Mouse (Mus musculus): ENCODE data around the gene Arhgap17.

Gene Arhgap17

DNA sequence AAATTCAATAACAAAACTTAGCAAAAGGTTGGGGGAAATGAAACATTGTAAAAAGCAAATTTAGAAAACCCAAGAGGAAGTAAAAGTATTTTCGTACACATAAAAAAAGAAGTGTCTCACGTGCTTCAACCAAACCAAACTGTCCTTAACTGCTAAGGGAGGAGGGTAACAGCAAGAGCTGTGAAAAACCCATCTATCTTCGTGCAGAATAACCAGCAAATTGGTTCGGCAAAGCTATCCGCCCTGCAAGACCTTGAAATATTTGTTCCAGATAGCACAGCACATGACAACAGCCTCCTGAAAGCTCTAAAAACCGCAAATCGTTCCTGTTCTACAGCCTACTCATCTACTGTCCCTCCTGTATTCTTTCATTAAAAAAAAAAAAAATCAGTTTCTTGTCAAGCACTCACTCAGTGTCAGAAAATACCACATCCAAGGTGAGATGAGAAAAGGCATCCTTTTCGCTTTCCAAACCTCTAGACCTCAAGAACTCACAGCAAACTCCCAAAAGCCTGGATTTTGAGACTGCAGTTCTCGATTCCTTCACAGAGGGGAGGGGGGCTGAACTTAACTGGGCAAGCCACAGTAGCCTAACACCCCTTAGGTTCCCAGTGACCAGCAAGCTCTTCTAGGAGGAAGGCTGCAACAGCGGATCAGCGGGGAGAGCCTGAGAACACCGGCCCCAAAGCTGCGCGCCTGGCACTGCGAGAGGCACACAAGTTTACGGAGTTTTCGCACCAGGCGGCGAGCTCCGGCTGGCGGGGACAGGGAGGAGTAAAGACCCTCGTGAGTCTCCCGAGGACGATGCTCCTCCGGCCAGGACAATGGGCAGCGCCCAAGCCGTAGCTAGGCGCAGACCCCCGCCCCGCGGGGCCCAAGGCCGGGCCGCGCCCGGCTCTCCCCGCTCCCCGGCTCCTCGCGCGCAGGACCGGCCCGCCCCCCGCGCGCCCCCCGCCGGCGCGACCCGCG is 653 bp downstream of the Arhgap17 start:
- CTCF ChIA-PET = no interaction called here

DNA sequence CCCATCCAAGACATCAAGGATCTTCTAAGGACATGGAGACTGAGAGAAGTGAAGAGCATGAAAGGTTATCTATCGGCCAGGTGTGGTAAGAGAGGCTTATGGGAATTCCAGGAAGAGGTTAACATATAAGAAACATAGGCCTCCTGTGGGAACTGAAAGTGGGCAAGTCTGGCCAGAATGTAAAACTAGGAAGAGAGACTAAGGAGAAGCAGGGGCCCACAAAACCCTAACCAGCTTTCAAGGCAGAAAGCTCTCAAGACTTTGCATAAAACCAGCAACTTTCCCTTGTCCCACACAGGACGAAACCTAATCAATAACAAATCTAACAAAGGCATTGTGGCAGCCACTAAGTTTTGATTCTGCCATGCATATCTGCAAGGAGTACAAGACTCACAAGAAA is 1.5 kb downstream of the Arhgap17 start:
- CTCF ChIA-PET = interaction anchor here (0.6 kb wide), 1 partner anchor 22 kb away, joined by 3 read pairs; no protein-coding TSS in a partner anchor

DNA sequence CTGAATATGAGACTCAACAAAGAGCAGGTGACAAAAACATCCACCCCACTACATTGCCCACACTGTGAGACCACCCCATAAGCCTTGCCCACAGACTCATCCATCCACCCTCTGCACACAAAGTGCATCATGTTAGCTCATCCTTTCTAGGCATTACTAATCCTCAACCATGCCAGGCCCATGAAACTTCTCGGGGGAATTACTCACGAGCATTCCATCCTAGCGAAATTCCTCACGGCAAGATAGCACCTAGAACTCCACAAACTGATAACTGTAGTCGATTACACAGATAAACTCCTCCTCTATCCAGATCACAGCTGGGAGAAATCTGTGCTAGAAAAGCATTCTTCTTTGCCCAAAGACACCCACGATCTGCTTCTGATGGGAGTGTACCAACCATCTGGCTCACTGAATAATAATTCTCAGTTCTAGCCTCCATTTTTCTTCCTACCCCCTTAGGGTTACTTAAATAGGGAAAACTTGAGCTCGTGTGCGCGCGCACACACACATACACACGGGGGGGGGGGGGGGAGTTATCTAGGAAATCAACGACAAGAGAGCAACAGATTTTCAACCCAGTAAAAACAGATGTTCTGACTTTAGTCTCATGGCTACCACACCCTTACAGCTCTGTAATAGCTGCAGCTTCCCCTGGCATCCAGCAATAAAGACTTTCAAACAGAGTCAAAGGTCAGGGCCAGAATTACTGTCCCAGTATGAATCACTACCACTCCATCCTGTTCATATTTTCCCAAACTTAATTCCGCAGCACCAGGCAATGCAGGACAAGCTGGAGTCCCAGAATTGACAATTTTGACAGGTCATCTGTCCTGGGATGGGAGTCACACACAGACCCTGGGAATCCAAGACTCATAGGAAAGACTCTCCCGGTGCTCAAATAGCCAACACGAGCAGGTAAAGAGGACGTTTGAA is 2.2 kb downstream of the Arhgap17 start:
- CTCF ChIA-PET = interaction anchor here (0.6 kb wide), 2 partner anchors 11 to 21 kb away, joined by 3 to 4 read pairs; no protein-coding TSS in a partner anchor

DNA sequence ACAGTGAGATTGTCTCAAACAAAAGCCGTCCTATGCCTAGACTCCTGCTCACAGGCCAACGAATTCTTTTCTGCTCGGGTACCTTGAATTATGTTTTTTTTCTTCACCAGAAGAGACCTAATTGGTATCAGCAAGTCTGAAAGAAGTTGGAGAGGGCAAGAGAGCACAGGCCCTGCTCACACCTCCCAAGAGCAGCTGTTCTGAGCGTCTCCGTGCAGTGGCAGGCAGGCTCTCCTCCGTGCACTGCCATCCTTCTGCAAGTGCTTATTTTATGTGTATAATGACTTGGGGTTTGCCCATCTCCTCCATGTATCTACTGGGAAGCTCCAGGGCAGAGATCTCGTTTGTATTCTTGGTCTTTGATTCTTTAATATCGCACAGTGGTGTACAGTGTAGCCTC is 2.9 kb downstream of the Arhgap17 start:
- CTCF ChIA-PET = no interaction called here

DNA sequence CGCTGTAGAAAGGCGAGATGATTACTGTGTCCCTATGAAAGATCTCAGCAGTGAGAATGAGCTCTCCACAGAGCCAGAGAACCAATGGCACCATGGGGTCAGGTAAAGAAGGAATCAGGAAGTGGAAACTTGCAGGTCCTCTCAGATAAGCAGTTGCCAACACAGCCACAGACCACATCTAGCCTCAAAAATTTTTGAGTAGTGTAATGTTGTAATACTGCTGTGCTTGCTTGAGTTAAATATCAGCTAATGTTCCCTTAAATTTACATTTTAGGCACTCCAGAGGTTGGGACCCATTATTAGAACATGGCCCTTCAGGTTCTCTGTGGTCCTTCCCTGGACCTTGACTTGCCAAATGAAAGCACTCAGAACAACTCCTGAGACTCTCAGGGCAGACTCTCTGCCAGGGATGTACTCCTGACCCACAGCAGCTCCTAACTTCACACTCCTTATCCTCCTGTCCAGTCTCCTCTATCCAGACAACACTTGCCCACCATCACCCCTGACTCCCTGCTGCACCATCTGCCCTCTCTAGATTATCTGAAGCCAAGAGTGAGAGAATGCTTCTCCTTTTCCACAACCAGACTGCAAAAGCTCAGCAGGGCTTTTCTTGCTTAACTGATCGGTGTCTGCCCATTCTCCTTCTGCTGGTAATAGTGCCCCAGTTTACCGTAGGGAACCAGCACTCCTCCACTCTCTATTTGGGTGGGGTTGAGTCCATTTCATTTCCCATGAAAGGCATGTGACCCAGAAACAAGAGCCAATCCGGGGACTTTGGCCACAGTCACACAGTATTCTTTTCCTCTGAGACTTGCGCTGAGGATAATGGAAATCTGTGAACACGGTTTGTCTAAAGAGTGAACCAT is 3.6 kb downstream of the Arhgap17 start:
- CTCF ChIA-PET = no interaction called here

DNA sequence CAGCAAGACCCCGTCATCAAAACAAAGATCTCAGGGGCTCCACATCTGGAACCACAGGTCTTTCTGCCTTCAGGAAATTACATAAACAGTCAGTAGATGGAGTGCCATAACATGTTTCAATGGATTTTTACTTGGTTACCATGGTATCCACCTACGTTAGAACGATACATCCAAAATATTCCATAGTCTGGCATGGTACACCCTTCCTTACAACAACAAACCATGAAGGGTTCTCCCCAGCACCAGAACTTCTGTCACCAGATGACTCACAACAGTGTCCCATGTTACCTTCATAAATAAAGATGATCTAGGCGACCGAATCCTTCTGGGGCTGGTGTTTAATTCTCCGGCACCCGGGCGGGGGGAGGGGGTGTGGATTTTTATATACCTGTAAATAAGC is 5.7 kb downstream of the Arhgap17 start:
- CTCF ChIA-PET = no interaction called here

DNA sequence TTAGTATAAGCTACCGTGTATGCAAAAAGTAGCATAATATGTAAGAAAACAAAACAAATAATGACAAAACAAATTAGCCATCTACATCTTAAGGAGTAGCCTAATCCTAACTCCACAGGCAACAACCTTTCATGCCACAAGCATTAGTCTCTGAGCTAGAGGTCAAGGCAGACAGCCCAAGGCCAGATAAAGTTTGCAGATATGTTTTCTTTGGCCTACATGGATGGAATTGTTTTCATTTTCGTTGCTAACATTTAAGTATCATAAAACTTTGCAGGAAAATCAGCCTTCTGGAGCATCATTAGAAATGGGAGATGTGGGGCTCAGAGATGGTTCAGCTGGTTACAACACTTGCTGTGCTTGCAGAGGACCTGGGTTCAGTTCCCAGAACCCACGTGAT is 6.9 kb downstream of the Arhgap17 start:
- CTCF ChIA-PET = no interaction called here

DNA sequence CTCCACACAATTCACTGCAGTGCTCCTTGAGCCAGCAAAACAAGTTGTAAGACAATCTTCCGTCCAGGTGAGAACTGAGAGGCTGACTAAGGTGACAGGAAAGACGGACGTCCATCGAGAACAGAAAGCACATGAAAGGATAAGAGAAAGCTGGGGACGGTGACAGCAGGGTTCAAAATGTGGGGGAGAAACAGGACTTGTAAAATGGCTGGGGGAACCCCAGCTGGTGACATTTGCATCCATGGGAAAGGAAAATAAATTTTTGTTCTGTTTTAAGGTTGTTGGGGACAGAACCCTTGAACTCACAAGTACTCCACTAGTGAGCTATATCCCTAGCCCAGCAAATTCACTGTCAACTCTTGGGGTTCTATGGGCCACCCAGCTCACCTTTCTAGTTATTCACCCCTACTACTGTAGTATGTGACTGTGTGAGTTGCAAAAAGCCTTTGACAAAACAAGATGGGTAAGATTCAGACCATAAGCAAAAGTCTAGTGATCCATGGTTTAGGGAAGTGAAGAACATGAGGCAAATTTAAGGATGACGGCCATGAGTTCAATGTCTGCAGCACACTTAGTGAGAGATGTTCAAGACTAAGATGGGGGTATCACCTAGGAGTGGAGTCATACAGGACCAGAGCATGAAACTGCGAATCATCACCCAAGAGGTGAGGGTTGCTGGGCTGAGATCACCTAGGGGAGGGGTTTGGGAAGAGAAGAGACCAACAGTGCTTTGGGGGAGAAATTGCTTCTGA is 8.3 kb downstream of the Arhgap17 start:
- CTCF ChIA-PET = no interaction called here

DNA sequence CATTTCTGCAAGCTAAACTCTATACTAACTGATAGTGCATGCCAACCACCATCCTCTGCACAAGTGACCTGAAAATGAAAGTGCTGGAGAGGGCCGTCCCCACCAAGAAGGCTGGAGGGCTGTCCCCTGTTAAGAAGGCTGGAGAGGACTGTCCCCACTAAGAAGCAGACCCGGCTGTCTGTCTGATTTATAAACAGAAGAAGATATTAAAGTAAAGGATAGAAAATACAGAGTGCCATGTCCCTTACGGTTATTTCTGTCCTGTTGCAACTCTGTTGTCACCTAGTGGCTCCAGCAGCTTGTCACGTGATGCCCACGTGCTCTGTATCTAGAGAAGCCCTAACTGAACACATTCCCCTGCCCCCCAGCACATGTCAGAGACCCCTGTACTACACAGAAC is 9.5 kb downstream of the Arhgap17 start:
- CTCF ChIA-PET = interaction anchor here (0.5 kb wide), 1 partner anchor 1920 kb away, joined by 4 read pairs; no protein-coding TSS in a partner anchor

DNA sequence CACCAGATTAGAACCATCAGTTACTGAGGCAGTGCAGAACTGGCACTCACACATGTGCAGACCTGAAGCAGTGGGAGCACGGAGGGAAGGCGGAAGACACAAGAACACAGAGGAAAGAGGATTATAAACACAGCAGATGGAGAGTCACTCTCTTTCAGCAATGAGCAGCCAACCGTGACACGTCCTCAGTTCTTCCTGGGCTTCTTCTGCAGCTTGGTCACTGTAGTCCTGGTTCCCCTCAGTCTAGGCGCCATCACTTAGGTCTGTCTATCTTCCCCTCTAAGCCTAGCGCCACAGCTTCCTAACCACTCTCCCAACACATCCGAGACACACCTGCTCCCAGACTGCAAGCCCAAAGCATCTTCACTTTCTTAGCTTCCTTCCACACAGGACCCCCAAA is 10.6 kb downstream of the Arhgap17 start:
- CTCF ChIA-PET = no interaction called here

DNA sequence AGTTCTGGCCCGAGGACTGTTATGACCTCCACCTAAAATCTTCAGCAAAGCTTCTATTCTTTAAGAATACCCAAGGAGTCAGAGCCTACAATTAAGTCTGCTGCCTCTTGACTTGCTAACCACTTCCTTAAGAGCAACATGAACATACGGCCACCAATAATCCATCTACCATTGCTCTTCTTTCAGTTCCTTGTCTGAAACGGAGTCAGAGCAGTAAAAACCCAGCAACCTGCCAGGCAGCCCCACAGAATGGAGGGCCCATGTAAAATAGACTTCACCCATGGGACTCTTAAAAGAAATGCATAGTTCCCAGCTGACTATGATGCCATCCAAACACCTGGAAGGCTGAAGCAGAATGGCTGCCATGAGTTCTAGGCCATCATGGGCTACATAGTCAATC is 13.6 kb downstream of the Arhgap17 start:
- CTCF ChIA-PET = interaction anchor here (1.0 kb wide), 1 partner anchor 11 kb away, joined by 4 read pairs; no protein-coding TSS in a partner anchor

DNA sequence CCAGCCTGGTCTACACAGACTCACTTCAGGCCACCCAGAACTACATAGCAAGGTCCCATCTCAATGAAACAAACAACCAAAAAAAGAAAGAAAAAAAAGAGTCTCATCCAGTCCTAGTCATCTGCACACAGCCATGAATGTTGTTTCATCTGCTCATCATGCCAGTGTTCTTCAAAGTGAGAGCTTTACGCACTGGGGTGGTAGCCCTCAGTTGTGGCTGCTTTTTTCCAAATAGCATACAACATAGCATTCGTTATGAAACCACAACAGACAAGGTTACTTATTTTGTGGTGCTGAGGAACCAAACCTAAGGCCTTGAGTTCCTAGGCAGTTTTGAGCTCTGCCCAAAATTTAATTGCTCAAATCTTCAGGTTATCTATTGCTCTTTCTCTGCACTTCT is 14.9 kb downstream of the Arhgap17 start:
- CTCF ChIA-PET = no interaction called here

DNA sequence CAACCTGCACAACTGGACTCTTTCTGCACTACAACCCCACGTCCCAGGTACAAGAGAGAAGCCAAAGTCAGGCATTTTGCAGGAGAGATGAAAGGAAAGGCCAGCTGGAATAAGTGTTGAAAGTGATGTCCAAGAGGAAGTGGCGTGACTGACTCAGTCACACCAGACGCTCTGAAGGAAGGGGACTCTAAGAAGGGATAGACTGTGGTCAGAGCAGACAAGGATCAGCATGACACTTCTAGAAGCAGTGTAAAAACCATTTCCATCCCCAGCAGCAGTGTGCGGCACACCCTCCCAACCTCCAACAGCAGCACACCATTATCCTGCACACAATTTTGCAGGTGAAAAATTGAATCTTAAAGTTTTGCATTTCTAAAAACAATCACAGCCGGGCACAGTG is 15.3 kb downstream of the Arhgap17 start:
- CTCF ChIA-PET = interaction anchor here (0.6 kb wide), 1 partner anchor 1356 kb away, joined by 9 read pairs; no protein-coding TSS in a partner anchor

DNA sequence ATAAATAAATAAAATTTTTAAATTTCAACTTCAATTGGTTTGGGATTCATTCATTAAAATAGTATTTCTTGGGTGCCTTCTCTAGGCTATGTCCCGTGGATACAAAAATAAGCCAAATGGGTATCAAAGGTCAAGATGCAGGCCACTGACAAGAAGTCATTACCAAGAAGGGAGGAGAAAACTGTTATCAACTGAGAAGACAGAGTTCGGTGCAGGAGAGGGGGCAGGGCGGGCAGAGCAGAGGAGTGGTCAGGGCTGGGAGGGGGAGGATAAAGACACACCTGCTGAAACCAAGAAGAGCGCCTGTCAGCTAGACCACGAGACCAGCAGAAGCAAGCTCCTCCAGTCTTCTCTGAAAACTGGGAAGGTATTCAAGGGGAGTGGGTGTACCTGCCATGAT is 15.8 kb downstream of the Arhgap17 start:
- CTCF ChIA-PET = interaction anchor here (0.6 kb wide), 1 partner anchor 1355 kb away, joined by 9 read pairs; no protein-coding TSS in a partner anchor

DNA sequence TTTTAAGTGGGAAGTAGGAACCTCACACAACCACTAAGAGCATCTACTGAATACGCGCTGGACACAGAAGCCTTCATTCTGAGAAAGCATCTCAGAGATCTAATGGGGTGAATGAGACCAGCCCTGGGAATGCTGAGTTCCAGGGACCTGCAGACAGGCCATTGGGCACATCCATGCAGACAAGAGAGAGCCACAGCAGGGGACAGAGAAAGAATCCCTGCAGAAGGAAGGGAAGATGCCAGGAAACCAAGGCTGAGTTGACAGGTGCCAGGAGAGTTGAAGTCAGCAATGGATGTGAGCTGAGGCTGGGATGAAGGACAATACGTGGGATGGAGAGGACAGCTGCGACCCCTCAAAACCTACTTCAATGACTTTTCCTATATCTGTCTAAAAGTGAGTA is 16.6 kb downstream of the Arhgap17 start:
- CTCF ChIA-PET = no interaction called here

DNA sequence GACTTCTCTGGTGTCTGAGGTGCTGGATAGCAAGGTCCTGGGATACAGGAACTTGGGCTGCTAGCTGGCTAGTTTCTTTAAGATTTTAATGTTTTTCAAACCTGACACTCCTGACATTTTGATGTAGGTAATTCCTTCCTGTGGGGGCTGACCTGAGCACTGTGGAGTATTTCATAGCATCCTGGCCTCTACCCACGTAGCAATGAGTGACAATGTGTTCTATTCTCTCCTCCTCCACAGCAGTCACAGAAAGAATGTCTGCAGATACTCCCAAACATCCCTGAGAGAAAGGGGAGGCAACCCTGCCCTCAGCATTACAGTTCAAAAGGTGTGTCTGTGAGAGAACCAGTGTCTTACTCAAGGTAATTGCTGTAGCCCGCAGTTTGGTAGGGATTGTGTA is 19.5 kb downstream of the Arhgap17 start:
- CTCF ChIA-PET = no interaction called here

DNA sequence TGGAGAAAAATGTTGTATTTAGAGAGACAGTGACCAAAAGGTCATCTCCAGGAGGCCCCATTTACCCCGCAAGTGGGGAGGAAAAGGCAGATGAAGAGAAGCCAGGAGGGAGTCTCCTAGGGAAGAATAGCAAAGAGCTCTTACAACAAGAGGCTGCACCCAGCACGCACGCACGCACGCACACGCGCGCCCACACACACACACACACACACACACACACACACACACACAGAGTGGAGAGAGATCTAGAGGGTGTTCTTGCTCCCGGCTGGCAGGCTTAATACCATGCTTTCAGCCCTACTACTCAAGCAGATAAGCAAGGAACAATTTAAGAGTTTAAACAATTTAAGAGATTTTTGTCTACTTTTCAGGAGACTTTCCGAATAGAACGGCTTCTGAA is 19.9 kb downstream of the Arhgap17 start:
- CTCF ChIA-PET = no interaction called here

DNA sequence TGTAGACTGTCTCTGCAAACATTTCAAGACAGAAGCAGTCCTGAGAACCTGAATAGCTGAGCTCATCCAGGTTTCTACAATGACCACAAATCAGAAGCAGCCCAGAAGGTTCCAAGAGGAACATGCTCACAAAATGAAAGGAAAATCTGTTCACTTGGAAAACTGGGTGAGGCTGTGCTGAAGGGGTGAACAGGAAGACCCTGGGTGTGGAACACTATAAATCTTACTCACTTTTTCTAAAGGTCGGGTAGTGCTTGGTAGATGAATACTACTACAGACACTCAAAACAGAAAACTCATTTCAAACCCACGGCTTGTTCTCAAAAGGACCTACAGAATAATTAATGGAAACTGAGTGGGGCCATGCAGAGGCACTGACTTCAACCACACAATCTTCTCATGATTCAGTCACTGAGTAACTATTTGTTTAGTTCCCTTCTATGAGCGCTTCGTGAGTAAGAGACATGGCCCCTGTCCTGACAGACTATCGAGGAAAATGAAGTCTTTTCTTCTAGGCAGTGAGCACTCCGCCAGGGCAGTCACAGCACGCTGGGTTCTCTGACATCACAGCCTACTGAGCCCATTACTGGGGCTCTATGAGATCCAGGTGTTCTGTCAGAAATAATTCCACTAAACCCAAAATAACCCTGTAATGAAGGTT is 23.0 kb downstream of the Arhgap17 start:
- CTCF ChIA-PET = interaction anchor here (0.7 kb wide), 1 partner anchor 21 kb away, joined by 3 read pairs; no protein-coding TSS in a partner anchor

DNA sequence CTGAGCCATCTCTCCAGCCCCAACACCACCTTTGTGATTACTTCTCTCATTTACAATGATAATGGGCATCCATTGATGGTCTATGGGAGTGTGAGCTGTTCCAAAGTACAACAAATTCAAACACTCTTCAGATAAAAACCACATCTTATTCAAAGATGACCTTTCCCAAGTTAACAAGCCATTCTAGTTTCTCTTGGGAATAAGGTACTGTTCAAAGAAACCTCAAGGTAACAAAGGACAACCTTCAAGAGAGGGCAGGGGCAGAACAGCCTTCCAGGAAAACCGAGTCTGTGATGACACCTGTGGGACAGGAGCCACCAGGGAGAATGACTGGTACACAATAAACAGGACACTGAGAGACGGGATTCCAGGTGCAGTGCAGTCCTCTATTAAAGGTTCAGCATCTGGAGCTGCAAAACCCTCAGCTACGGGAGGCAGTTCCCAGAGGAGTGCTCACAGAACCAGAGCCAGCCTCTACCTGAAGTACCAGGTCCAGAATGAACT is 24.6 kb downstream of the Arhgap17 start:
- CTCF ChIA-PET = no interaction called here
